Mouse (Mus musculus): ENCODE results near the gene Hspbp1. TPM values are rescaled to one million over a fixed set of nuclear protein-coding genes. Genes with fewer than 3 reads are reported as not detected.

The Hspbp1 gene
- polyA plus RNA-seq, 1 experiment from 2014 or later = 54.4 TPM

DNA sequence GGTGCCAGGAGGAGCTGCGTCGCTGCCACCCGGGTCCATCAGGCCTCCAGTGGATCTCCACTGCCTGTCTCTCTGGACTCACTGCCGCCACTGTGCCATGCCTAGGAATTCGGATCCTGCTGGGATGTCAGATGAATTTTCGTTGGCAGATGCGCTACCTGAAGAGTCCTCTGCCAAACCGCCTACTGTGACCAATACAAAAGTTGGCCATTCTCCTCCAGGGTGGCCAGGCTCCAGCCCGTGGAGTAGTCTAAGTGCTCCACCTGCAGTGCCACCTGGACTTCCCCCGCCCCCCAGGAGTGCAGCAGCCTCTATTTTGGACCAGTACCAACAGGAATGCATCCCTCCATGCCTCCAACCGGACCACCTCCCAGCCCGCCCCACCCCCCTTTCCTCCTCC is 73.4 kb downstream of the Hspbp1 start:
- H3K4me1 ChIP-seq (ENCODE audit: insufficient read depth, low read depth, low read length) = no peaks in the 10 kb centered on the region
- H3K27ac ChIP-seq (ENCODE audit: low read length) = no peak overlapping the region
- H3K27me3 ChIP-seq (replicated peaks; ENCODE audit: insufficient read depth, low read length) = no peaks in the 10 kb centered on the region
- H3K9me3 ChIP-seq (ENCODE audit: low read length) = no peaks in the 10 kb centered on the region
- H3K9ac ChIP-seq (replicated peaks; ENCODE audit: low read depth) = no peak overlapping the region
- no peak overlapping the region for H3K4me2 ChIP-seq (replicated peaks; ENCODE audit: low read depth, low read length)
- ATAC-seq (no peak), DNase-seq (ENCODE audit: low spot score) (no peak)
- 76% methylated on average over 11 of the region's 12 CpGs for WGBS
- H3K4me3 ChIP-seq (ENCODE audit: low read depth, low read length) = no peak overlapping the region
- no peaks in the 10 kb centered on the region for H3K36me3 ChIP-seq (ENCODE audit: insufficient read depth, low read length)
- TF ChIP-seq CTCF (IDR thresholded peaks at IDR 0.05) (no peak), EP300 (IDR thresholded peaks at IDR 0.05) (no peak)

Other genes with a start within 250 kb of the Hspbp1 start
- 14.1 and 17.4 TPM in 2 replicates for gene Rdh13, start 239.4 kb downstream of the Hspbp1 start, polyA plus RNA-seq (2015; fragmentation: Nextera tagmentation; extraction: Ambion mirVana)
- 15.0 and 22.5 TPM in 2 replicates for gene Eps8l1, start 224.4 kb downstream of the Hspbp1 start, polyA plus RNA-seq (2015; fragmentation: Nextera tagmentation; extraction: Ambion mirVana)
- 52.6 and 55.4 TPM in 2 replicates for gene Ppp1r12c, start 183.4 kb downstream of the Hspbp1 start, polyA plus RNA-seq (2015; fragmentation: Nextera tagmentation; extraction: Ambion mirVana)
- 14.0 and 17.8 TPM in 2 replicates for gene Tnnt1, start 168.7 kb downstream of the Hspbp1 start, polyA plus RNA-seq (2015; fragmentation: Nextera tagmentation; extraction: Ambion mirVana)
- 81.3 and 95.6 TPM in 2 replicates for gene Tnni3, start 160.8 kb downstream of the Hspbp1 start, polyA plus RNA-seq (2015; fragmentation: Nextera tagmentation; extraction: Ambion mirVana)
- gene Dnaaf3, start 152.6 kb downstream of the Hspbp1 start, polyA plus RNA-seq (2015; fragmentation: Nextera tagmentation; extraction: Ambion mirVana) = 3.3 and 3.4 TPM in 2 replicates
- 7.1 and 8.1 TPM in 2 replicates for gene Syt5, start 137.5 kb downstream of the Hspbp1 start, polyA plus RNA-seq (2015; fragmentation: Nextera tagmentation; extraction: Ambion mirVana)
- not detected in 2 replicates for gene Ptprh, start 81.0 kb downstream of the Hspbp1 start, polyA plus RNA-seq (2015; fragmentation: Nextera tagmentation; extraction: Ambion mirVana)
- 0.90 and 0.91 TPM in 2 replicates for gene Tmem86b, start 53.6 kb downstream of the Hspbp1 start, polyA plus RNA-seq (2015; fragmentation: Nextera tagmentation; extraction: Ambion mirVana)
- 6.8 and 7.5 TPM in 2 replicates for gene Ppp6r1, start 26.0 kb downstream of the Hspbp1 start, polyA plus RNA-seq (2015; fragmentation: Nextera tagmentation; extraction: Ambion mirVana)
- gene Brsk1, start 5.5 kb upstream of the Hspbp1 start, polyA plus RNA-seq (2015; fragmentation: Nextera tagmentation; extraction: Ambion mirVana) = 0.31 and 0.45 TPM in 2 replicates
- gene Tmem150b, start 40.2 kb upstream of the Hspbp1 start, polyA plus RNA-seq (2015; fragmentation: Nextera tagmentation; extraction: Ambion mirVana) = 0.25 and 0.35 TPM in 2 replicates
- 31.9 and 34.4 TPM in 2 replicates for gene Kmt5c, start 55.0 kb upstream of the Hspbp1 start, polyA plus RNA-seq (2015; fragmentation: Nextera tagmentation; extraction: Ambion mirVana)
- 67.7 and 77.9 TPM in 2 replicates for gene Cox6b2, start 68.0 kb upstream of the Hspbp1 start, polyA plus RNA-seq (2015; fragmentation: Nextera tagmentation; extraction: Ambion mirVana)
- gene Fam71e2, start 86.2 kb upstream of the Hspbp1 start, polyA plus RNA-seq (2015; fragmentation: Nextera tagmentation; extraction: Ambion mirVana) = not detected in 2 replicates
- 0.29 and 0.64 TPM in 2 replicates for gene Il11, start 97.8 kb upstream of the Hspbp1 start, polyA plus RNA-seq (2015; fragmentation: Nextera tagmentation; extraction: Ambion mirVana)
- gene Tmem190, start 97.9 kb upstream of the Hspbp1 start, polyA plus RNA-seq (2015; fragmentation: Nextera tagmentation; extraction: Ambion mirVana) = 0.55 and 0.74 TPM in 2 replicates
- 39.2 and 45.4 TPM in 2 replicates for gene Tmem238, start 104.6 kb upstream of the Hspbp1 start, polyA plus RNA-seq (2015; fragmentation: Nextera tagmentation; extraction: Ambion mirVana)
- gene Rpl28, start 107.8 kb upstream of the Hspbp1 start, polyA plus RNA-seq (2015; fragmentation: Nextera tagmentation; extraction: Ambion mirVana) = 282 and 294 TPM in 2 replicates
- 158 and 162 TPM in 2 replicates for gene Ube2s, start 127.5 kb upstream of the Hspbp1 start, polyA plus RNA-seq (2015; fragmentation: Nextera tagmentation; extraction: Ambion mirVana)
- gene Shisa7, start 159.6 kb upstream of the Hspbp1 start, polyA plus RNA-seq (2015; fragmentation: Nextera tagmentation; extraction: Ambion mirVana) = 0.43 and 0.51 TPM in 2 replicates
- 12.7 and 16.1 TPM in 2 replicates for gene Isoc2b, start 185.2 kb upstream of the Hspbp1 start, polyA plus RNA-seq (2015; fragmentation: Nextera tagmentation; extraction: Ambion mirVana)
- 0.53 and 0.57 TPM in 2 replicates for gene Isoc2a, start 192.1 kb upstream of the Hspbp1 start, polyA plus RNA-seq (2015; fragmentation: Nextera tagmentation; extraction: Ambion mirVana)
- gene Gm36210, start 221.4 kb upstream of the Hspbp1 start, polyA plus RNA-seq (2015; fragmentation: Nextera tagmentation; extraction: Ambion mirVana) = not detected in 2 replicates
- gene Zfp628, start 230.1 kb upstream of the Hspbp1 start, polyA plus RNA-seq (2015; fragmentation: Nextera tagmentation; extraction: Ambion mirVana) = 2.7 TPM in 2 replicates
- gene Nat14, start 237.0 kb upstream of the Hspbp1 start, polyA plus RNA-seq (2015; fragmentation: Nextera tagmentation; extraction: Ambion mirVana) = 1.1 and 2.3 TPM in 2 replicates
- gene Ssc5d, start 240.7 kb upstream of the Hspbp1 start, polyA plus RNA-seq (2015; fragmentation: Nextera tagmentation; extraction: Ambion mirVana) = 1.4 and 1.7 TPM in 2 replicates